Mouse (Mus musculus): ENCODE measurements around the gene Gm20924. TPM values are rescaled to one million over a fixed set of nuclear protein-coding genes. Genes with fewer than 3 reads are reported as not detected.
"Not testable (repeated sequence)": the region's sequence is repeated elsewhere in the genome, so short reads cannot be mapped to it uniquely, and the experiment has no call there.

Gene Gm20924
- not detected in 2 replicates for polyA plus RNA-seq (2016; fragmentation: Nextera tagmentation; extraction: Ambion mirVana)

DNA sequence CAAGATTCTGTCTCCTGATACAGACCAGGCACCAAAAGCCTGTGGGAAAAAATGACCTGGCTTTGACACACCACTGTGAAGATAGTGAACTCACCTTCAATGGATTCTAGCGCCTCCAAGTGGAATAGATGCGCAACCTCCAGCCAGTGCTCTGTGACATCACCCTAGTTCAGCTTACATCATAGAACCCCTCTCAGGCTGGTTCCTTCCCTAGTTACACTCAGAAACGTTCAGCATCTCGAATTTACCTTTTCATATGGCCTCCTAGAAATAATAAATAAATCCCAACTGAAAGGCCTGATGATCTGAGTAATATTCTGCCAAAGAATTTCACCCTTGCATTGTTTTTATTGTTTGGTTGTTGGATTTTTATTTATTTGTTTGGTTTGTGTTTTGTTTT lies at the start of gene Gm20924:
Gene Gm20924, minus strand, starts transcription at position 101 of the 400 bp plus-strand sequence.
- not testable (repeated sequence) for H3K27me3 ChIP-seq; ATAC-seq (ENCODE audit: insufficient number of reproducible peaks, insufficient read depth, low FRiP score, low TSS enrichment, low read depth); H3K27ac ChIP-seq; H3K4me3 ChIP-seq (replicated peaks); H3K9me3 ChIP-seq; H3K4me1 ChIP-seq (replicated peaks); H3K36me3 ChIP-seq; H3K4me2 ChIP-seq; H3K9ac ChIP-seq (replicated peaks)
- no CpG with 5 or more reads among the region's 4 CpGs for WGBS

Other genes starting within 250 kb of the Gm20924 start
- not detected in 2 replicates for gene Gm20736, start 170.2 kb upstream of the Gm20924 start, polyA plus RNA-seq (2016; fragmentation: Nextera tagmentation; extraction: Ambion mirVana)